Mouse (Mus musculus): ENCODE results near the gene Gbf1. TPM values are rescaled to one million over a fixed set of nuclear protein-coding genes. Genes with fewer than 3 reads are reported as not detected.
"Not testable (repeated sequence)": the region's sequence is repeated elsewhere in the genome, so short reads cannot be mapped to it uniquely, and the experiment has no call there.

Gbf1 gene
- total and polyA plus RNA-seq, 3 experiments = 33.4 to 292 (median 111) TPM

- H3K9me3 ChIP-seq (replicated peaks) = no peaks in the 10 kb centered on the region
- no peaks in the 10 kb centered on the region for H3K36me3 ChIP-seq (replicated peaks)
- TF ChIP-seq POLR2AphosphoS5 (IDR thresholded peaks at IDR 0.05; ENCODE audit: insufficient replicate concordance, low read depth, low read length) = no peak
- no peak for TF ChIP-seq TAL1 (conservative IDR thresholded peaks at IDR 0.05; ENCODE audit: low read depth, low read length)
- TF ChIP-seq CTCF (IDR thresholded peaks at IDR 0.05; ENCODE audit: low read depth, low read length) = no peak
- no peak for TF ChIP-seq GATA1 (IDR thresholded peaks at IDR 0.05; ENCODE audit: borderline replicate concordance, low read length)
- no peak for TF ChIP-seq GATA2 (IDR thresholded peaks at IDR 0.05; ENCODE audit: borderline replicate concordance, low read depth, low read length)
- no peak for DNase-seq (ENCODE audit: low spot score)
- H3K4me1 ChIP-seq (ENCODE audit: insufficient read depth, low read depth, low read length) = no peaks in the 10 kb centered on the region
- 0 out of 2 replicates have a peak, but pooled peaks cover 4% of the 10 kb centered on the region for H3K27me3 ChIP-seq (ENCODE audit: insufficient read depth, low read length)
- ATAC-seq (ENCODE audit: extremely low read depth, insufficient number of reproducible peaks, low FRiP score, poor library complexity, severe bottlenecking) = no peak
- H3K4me3 ChIP-seq (ENCODE audit: low read depth, low read length) = no peak overlapping the region
Measured at GRCm38 (mm10) chr19:46119458-46119857, 32.9 kb upstream of the Gbf1 start.

DNA sequence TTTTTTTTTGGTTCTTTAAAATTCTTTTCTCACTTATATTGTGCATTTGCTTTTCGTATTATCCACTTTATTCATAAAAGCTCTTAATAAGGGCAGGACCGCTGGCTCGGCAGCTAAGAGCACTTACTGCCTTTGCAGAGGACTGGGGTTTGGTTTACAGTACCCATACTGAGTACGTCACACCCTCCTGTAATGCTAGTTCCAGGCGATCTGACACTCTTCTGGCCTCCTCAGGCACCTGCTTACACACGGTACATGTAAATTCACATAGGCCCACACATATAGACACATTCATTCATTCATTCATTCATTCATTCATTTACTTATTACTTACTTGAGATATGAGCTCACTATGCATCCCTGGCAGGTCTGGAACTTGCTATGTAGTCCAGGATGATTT is 31.4 kb upstream of the Gbf1 start:
- DNase-seq (ENCODE audit: low spot score) = no peak
- Histone ChIP-seq H3K4me3 (ENCODE audit: low read depth, low read length) (no peak overlapping the region), H3K27me3 (ENCODE audit: insufficient read depth, low read length) (0 out of 2 replicates have a peak, but pooled peaks cover 4% of the 10 kb centered on the region), H3K36me3 (replicated peaks) (no peaks in the 10 kb centered on the region), H3K9me3 (replicated peaks) (no peaks in the 10 kb centered on the region), H3K4me1 (ENCODE audit: insufficient read depth, low read depth, low read length) (no peaks in the 10 kb centered on the region)
- no peak for ATAC-seq (ENCODE audit: extremely low read depth, insufficient number of reproducible peaks, low FRiP score, poor library complexity, severe bottlenecking)
- no peak for TF ChIP-seq GATA2 (IDR thresholded peaks at IDR 0.05; ENCODE audit: borderline replicate concordance, low read depth, low read length)
- no peak for TF ChIP-seq POLR2AphosphoS5 (IDR thresholded peaks at IDR 0.05; ENCODE audit: insufficient replicate concordance, low read depth, low read length)
- no peak for TF ChIP-seq CTCF (IDR thresholded peaks at IDR 0.05; ENCODE audit: low read depth, low read length)
- no peak for TF ChIP-seq GATA1 (IDR thresholded peaks at IDR 0.05; ENCODE audit: borderline replicate concordance, low read length)
- TF ChIP-seq TAL1 (conservative IDR thresholded peaks at IDR 0.05; ENCODE audit: low read depth, low read length) = no peak

- TF ChIP-seq POLR2AphosphoS5 (IDR thresholded peaks at IDR 0.05; ENCODE audit: insufficient replicate concordance, low read depth, low read length) (no peak), CTCF (IDR thresholded peaks at IDR 0.05; ENCODE audit: low read depth, low read length) (no peak), GATA1 (IDR thresholded peaks at IDR 0.05; ENCODE audit: borderline replicate concordance, low read length) (no peak)
- no peaks in the 10 kb centered on the region for H3K9me3 ChIP-seq (replicated peaks)
- no peaks in the 10 kb centered on the region for H3K4me1 ChIP-seq (ENCODE audit: insufficient read depth, low read depth, low read length)
- ATAC-seq (ENCODE audit: extremely low read depth, insufficient number of reproducible peaks, low FRiP score, poor library complexity, severe bottlenecking) (no peak), DNase-seq (ENCODE audit: low spot score) (no peak)
- peaks cover 9% of the 10 kb centered on the region for H3K27me3 ChIP-seq (ENCODE audit: insufficient read depth, low read length)
- no peak overlapping the region for H3K4me3 ChIP-seq (ENCODE audit: low read depth, low read length)
- no peaks in the 10 kb centered on the region for H3K36me3 ChIP-seq (replicated peaks)
Measured at GRCm38 (mm10) chr19:46123876-46124275, 28.4 kb upstream of the Gbf1 start.

GRCm38 (mm10) chr19:46124651-46125050 is 27.7 kb upstream of the Gbf1 start:
- Histone ChIP-seq H3K27me3 (ENCODE audit: insufficient read depth, low read length) (peaks cover 5% of the 10 kb centered on the region), H3K4me1 (ENCODE audit: insufficient read depth, low read depth, low read length) (no peaks in the 10 kb centered on the region), H3K9me3 (replicated peaks) (no peaks in the 10 kb centered on the region), H3K36me3 (replicated peaks) (no peaks in the 10 kb centered on the region), H3K4me3 (ENCODE audit: low read depth, low read length) (no peak overlapping the region)
- ATAC-seq (ENCODE audit: extremely low read depth, insufficient number of reproducible peaks, low FRiP score, poor library complexity, severe bottlenecking) = no peak
- DNase-seq (ENCODE audit: low spot score) = no peak
- TF ChIP-seq CTCF (IDR thresholded peaks at IDR 0.05; ENCODE audit: low read depth, low read length) (no peak), POLR2AphosphoS5 (IDR thresholded peaks at IDR 0.05; ENCODE audit: insufficient replicate concordance, low read depth, low read length) (no peak), GATA2 (IDR thresholded peaks at IDR 0.05; ENCODE audit: borderline replicate concordance, low read depth, low read length) (no peak), TAL1 (conservative IDR thresholded peaks at IDR 0.05; ENCODE audit: low read depth, low read length) (no peak)

- Histone ChIP-seq H3K9me3 (replicated peaks) (no peaks in the 10 kb centered on the region), H3K4me3 (ENCODE audit: low read depth, low read length) (no peak overlapping the region), H3K36me3 (replicated peaks) (no peaks in the 10 kb centered on the region), H3K27me3 (ENCODE audit: insufficient read depth, low read length) (peaks cover 5% of the 10 kb centered on the region), H3K4me1 (ENCODE audit: insufficient read depth, low read depth, low read length) (no peaks in the 10 kb centered on the region)
- ATAC-seq (ENCODE audit: extremely low read depth, insufficient number of reproducible peaks, low FRiP score, poor library complexity, severe bottlenecking) (no peak), DNase-seq (ENCODE audit: low spot score) (no peak)
- no peak for TF ChIP-seq CTCF (IDR thresholded peaks at IDR 0.05; ENCODE audit: low read depth, low read length)
- TF ChIP-seq TAL1 (conservative IDR thresholded peaks at IDR 0.05; ENCODE audit: low read depth, low read length) = no peak
- TF ChIP-seq POLR2AphosphoS5 (IDR thresholded peaks at IDR 0.05; ENCODE audit: insufficient replicate concordance, low read depth, low read length) = no peak
- no peak for TF ChIP-seq GATA1 (IDR thresholded peaks at IDR 0.05; ENCODE audit: borderline replicate concordance, low read length)
- TF ChIP-seq GATA2 (IDR thresholded peaks at IDR 0.05; ENCODE audit: borderline replicate concordance, low read depth, low read length) = no peak
Measured at GRCm38 (mm10) chr19:46126301-46126700, 26.0 kb upstream of the Gbf1 start.

- H3K4me1 ChIP-seq (ENCODE audit: insufficient read depth, low read depth, low read length); H3K9me3 ChIP-seq (replicated peaks); ATAC-seq (ENCODE audit: extremely low read depth, insufficient number of reproducible peaks, low FRiP score, poor library complexity, severe bottlenecking); H3K4me3 ChIP-seq (ENCODE audit: low read depth, low read length); DNase-seq (ENCODE audit: low spot score); H3K36me3 ChIP-seq (replicated peaks): not testable (repeated sequence)
- peaks cover 26% of the 10 kb centered on the region for H3K27me3 ChIP-seq (ENCODE audit: insufficient read depth, low read length)
Measured at GRCm38 (mm10) chr19:46129737-46130136, 22.6 kb upstream of the Gbf1 start.

- peaks cover 37% of the 10 kb centered on the region for H3K27me3 ChIP-seq (ENCODE audit: insufficient read depth, low read length)
- TF ChIP-seq GATA2 (IDR thresholded peaks at IDR 0.05; ENCODE audit: borderline replicate concordance, low read depth, low read length) = no peak
- no peak for TF ChIP-seq POLR2AphosphoS5 (IDR thresholded peaks at IDR 0.05; ENCODE audit: insufficient replicate concordance, low read depth, low read length)
- TF ChIP-seq TAL1 (conservative IDR thresholded peaks at IDR 0.05; ENCODE audit: low read depth, low read length) = no peak
- no peak for TF ChIP-seq GATA1 (IDR thresholded peaks at IDR 0.05; ENCODE audit: borderline replicate concordance, low read length)
- TF ChIP-seq CTCF (IDR thresholded peaks at IDR 0.05; ENCODE audit: low read depth, low read length) = no peak
- peaks cover 4% of the 10 kb centered on the region for H3K9me3 ChIP-seq (replicated peaks)
- no peaks in the 10 kb centered on the region for H3K36me3 ChIP-seq (replicated peaks)
- H3K4me1 ChIP-seq (ENCODE audit: insufficient read depth, low read depth, low read length) = peaks cover 8% of the 10 kb centered on the region
- ATAC-seq (ENCODE audit: extremely low read depth, insufficient number of reproducible peaks, low FRiP score, poor library complexity, severe bottlenecking) (no peak), DNase-seq (ENCODE audit: low spot score) (no peak)
- H3K4me3 ChIP-seq (ENCODE audit: low read depth, low read length) = no peak overlapping the region
Measured at GRCm38 (mm10) chr19:46131283-46131682, 21.0 kb upstream of the Gbf1 start.

Data from G1E (cell line).